Mouse (Mus musculus): ENCODE results near the gene Crb1. TPM values are rescaled to one million over a fixed set of nuclear protein-coding genes. Genes with fewer than 3 reads are reported as not detected.

Gene Crb1
- total RNA-seq, 2 experiments from 2014 or later = not detected

DNA sequence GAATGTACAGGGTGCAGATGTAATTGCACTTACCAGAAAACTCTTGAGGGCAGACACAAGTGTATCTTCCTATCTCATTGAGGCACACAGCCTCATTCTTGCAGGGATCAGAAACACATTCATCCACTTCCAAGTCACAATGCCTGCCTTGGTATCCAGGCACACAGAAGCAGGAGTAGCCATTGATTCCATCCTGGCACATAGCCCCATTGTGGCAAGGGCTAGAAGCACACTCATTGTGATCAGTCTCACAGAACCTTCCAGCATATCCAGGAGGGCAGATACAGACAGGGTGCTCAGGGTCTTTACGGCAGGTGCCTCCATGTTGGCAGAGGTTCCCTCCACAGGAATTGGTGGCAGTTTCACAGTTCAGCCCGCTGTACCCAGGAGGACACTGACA lies 39.9 kb downstream of the Crb1 start:
- no peak for ATAC-seq (replicated peaks; ENCODE audit: poor library complexity)

DNA sequence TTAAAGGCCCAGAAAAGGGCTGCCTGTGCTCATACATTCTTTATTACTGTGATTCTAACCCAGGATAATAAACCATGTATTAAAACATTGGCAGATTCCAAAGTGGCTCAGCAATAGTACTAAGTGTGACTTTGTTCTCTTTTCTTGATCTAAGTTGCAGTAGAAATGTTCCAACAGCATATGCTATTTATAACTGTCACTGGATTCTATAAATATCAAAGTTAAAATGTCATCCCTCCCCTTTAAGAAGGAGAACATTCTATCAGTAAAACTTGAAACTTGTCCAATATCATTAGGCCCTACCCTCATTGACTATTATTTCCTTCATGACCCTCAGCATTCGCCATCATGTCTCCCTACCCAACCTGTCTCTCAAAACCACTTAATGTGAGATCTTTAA lies 48.1 kb downstream of the Crb1 start:
- ATAC-seq (replicated peaks; ENCODE audit: poor library complexity) = no peak

DNA sequence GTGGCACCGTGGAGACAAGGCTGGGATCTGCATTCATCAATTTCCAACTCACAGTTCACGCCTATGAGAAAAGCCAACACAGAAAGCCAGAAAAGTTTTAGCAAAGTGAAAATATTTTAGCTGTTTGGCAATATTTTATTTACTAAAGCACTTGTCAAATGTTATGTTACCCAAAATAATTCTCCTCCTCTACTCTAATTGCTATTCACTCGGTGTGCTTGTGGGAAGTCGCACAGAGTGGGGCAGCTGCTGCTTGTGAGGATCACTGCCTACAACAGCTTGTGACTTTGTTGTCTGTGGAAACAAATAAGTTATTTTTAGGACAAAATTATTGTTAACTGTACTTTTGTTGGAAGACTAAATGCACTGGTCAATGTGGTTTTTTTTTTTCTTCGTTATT lies 48.6 kb downstream of the Crb1 start:
- no peak for ATAC-seq (replicated peaks; ENCODE audit: poor library complexity)

DNA sequence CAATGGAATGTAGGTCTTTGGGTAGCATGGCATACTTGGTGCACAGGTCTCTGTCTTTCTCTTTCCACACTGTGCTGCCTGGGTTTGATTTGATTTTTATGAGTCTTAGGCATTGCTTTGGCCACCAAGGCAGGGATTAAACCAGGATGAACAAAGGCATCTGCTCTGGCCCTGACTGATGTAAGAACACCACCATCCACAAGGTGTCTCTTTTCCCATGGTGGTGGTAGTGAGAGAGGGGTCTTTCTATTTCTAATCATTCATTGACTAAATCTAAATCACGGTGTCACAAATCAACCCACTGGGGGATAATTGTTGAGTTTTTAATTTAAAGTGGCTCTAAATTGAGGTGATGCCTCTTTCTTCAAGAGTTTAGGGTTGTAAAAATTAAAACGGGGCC lies 51.5 kb downstream of the Crb1 start:
- ATAC-seq (replicated peaks; ENCODE audit: poor library complexity) = no peak; the same call in 1 of the 2 replicates

DNA sequence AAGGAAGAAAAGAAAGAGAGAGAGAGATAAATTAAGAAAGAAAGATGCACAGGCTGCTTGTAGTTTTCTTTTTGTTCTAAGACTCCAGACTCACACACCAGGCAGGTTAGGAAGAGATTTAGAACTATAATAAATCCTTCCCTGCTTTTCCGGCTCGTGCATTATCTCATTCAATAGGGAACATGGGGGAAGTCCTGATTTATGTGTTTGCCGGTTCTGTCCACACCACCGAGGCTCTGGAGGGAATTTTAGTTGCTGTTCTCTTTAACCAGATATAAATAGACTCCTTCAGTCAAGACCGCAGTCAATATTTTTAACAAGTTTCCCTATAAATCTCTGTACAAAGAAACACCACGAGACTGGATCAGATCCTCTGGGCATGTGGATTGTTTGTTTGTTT lies 57.1 kb downstream of the Crb1 start:
- ATAC-seq (replicated peaks; ENCODE audit: poor library complexity) = no peak

DNA sequence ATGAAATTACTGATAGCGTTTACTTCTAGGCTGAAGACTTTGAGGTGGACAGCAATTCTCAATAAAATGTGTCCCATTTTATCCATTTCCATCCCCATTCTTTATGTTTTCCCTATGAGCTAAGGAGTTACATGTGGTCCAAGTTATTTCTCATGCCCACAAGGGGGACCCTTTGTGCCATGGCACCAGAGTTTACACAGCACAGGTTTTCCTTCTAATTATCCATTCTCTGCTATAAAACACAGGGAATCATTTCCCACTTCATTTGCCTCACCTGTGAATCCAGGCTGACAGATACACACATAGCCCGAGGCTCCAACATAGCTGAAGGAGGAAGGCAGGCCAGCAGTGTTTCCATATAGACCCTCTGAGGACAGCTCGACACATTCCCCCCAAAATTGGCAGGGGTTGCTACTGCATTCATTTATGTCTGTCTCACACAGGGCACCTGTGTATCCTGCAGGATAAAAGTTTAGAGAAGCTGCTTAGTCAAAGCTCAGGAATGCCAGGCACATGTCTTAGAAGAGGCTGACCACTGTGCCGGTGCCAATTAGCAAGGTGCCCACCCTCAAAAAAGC lies 62.5 kb downstream of the Crb1 start:
- 0 out of 2 replicates have a peak, but pooled peaks have one; percentile 23 for ATAC-seq (replicated peaks; ENCODE audit: poor library complexity)

DNA sequence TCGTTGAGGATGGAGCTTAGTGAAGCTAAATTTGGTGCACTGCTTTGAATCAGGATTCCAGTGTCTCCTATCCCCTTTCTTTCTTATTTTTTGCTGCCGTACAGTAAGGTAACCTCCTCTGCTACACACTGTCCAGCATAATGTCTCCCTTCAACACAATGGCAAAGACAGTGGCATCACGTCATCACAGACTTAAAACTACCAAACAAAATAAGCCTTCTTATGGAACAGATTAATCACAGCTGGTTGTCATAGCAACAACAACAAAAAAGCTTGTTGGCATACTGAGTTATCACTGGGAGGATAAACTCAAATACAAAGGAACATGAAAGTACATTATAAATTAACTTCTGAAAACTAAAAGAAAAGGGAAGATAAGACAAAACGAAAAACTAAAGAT lies 68.0 kb downstream of the Crb1 start:
- ATAC-seq (replicated peaks; ENCODE audit: poor library complexity) = no peak

DNA sequence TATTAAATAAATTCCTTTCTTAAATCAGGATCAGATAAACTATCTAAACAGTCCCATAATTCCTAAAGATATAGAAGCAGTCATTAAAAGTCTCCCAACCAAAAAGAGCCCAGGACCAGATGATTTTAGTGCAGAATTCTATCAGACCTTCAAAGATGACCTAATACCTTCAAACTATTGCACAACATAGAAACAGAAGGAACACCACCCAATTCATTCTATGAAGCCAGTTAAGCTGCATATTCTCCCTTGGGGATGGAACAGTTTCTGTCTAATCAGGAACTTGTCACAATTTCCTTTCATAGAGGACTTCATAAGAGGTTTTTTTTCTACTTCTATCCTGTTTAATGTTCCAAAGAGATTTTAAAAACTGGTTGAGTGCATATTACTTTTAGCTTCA lies 74.4 kb downstream of the Crb1 start:
- peak; percentile 54; the same call in 1 of the 2 replicates for ATAC-seq (replicated peaks; ENCODE audit: poor library complexity)

DNA sequence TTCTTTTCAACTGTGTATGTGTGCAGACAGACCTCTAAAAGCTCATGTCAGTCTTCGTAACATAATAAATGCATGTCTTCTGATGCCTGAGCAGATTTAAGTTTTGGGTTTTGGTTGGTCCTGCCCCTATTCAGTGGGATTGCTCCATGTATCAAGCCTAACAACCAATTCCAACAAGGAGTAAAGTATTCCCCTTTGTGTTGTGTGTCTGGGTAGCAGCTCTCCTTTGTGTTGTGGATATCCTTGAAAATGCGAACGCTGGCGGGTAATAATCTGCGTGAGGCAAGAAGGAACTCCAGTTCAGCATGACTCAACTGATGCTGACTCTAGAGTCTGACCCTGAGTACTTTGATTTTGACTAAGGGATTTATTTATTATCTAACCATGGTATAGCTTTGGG lies 75.1 kb downstream of the Crb1 start:
- ATAC-seq (replicated peaks; ENCODE audit: poor library complexity) = no peak

DNA sequence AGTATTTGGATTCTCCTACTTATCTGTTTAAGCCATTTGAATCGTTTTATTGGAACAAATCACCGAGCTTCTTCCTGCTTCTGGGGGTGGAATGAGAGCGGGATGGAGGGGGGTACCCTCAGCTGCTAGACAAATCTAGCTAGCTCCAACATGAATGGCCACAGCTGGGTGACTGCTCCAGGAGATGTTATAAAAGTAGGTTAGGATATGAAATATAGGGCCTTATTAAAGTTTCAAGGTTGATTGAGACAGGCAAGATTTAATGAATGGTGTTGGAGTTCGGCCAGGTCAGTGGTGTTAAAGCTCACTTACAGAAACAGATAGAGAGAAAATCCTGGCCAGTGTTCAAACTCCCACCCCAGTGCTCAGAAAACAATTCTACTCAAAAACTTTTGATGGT lies 84.9 kb downstream of the Crb1 start:
- ATAC-seq (replicated peaks; ENCODE audit: poor library complexity) = no peak

DNA sequence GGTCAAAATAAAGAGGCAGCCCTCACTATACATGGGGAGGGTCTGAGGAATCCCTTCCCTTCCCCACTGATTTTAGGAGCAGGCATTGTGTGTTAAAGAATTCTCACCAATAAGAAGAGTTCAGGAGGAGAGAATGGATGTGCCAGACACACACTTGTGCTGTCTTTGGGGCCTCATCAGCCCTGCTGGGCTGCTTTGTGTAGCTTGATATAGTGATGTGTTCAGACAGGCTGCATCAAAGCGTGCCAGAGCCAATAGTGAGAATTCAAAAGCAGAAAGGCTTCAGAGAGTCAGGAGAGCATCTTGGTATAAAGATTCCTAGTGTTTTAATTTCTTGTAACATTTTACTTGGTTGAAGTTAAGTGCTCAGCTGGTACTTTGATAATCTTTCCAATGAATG lies 85.3 kb downstream of the Crb1 start:
- no peak for ATAC-seq (replicated peaks; ENCODE audit: poor library complexity)

DNA sequence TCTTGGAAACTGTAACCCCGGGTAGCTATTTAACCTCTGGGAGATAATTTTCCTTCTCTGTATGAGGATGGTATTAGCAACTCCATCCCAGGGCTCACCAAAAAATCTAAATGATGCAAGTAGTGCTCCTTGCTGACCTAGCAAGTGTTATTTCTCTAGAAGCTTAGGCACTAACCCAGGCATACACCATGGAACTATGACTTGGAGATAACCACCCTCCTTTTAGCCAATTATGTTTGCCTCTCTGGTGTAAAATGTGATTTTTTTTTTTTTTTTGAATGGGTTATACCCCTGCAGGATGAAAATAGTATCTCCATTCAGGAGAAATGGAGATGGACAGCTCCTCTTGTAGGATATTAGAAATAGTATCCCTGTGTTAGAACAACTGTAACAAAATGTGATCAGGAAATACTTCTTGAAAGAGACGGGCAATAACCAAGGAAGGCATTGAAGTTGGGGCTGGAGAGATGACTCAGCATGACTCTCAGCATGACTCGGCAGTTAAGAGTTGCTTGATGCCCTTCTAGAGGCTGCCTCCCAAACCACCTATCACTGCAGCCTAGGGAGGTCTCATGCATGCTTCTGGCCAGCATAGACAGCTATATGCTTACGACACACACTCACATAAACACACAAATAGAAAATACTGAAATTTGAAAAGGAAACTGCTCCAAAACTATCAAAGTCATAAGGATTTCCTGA lies 100.1 kb downstream of the Crb1 start:
- peak; percentile 46 for ATAC-seq (replicated peaks; ENCODE audit: poor library complexity)

DNA sequence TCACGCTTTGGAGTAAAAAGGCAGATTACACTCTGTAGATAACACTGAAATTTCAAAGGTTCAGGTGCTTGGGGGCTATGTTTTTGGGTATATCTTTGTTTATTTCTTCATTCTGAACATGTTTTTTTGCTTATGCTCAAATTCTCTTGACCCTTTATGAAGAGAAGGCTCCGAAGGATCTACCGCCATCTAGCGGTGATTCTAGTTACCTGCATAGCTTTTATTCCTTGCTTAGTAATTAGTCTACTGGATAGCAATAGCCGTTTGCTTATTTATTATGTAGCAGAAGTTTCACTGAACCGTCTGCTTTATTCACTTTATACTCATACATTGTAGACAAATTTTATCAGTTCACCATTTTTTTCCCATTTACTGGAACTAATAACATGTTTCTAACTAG lies 109.1 kb downstream of the Crb1 start:
- ATAC-seq (replicated peaks; ENCODE audit: poor library complexity) = peak; percentile 95

DNA sequence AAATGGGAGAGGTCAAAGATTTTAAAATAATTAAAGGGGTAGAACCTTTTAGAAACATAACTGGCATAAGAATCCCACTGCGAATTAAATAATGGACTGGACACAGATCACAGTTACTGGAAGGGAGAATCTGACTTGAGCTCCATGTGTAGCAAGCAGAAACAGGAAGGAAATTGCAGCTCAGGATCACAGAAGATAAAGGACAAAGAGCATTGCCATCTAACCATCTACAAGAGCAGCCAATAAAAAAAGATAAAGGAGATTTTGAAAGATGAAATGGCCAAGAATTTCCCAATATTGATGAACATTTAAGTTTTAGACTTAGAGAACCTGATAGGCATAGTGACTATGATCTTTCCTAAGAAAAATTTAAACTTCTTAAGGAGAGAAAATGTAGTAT lies 112.7 kb downstream of the Crb1 start:
- ATAC-seq (replicated peaks; ENCODE audit: poor library complexity) = peak; percentile 33

DNA sequence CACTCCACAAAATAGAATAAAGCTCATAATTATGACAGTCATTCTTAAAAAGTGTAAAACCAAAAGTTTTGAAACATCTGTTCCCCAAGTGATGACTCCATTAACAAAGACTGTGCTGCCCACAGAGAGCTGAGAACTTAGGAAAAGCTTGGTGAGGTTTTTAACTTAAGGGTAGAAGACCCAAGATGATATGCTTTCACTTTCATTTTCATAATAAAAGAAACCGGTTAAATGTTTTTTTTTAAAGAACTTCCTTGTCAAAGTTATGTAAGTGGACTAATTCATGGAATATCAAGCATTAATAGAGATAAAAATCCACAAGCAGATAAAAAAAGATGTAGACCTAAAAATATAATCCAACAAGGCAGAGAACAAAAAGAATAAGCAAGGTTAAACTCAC lies 113.7 kb downstream of the Crb1 start:
- peak; percentile 47; the same call in 1 of the 2 replicates for ATAC-seq (replicated peaks; ENCODE audit: poor library complexity)

DNA sequence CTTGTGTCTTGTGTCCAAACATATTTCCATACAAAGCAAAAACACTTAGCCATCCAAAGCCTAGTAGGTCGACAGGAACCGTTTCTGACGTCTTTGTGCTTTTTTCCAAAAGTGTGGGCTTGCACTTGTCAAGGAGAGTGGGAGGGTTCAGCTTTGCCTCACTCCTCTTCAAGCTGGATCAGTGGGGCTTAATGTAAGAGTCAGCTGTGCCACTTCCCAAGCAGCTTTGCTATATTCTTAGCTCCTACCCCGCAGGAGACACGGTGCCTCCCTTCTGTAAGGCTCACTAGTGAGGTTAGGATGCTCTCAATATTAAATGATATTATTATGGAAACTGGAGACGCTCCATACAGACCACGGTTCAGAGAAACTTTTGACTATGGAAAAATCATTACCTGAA lies 121.3 kb downstream of the Crb1 start:
- ATAC-seq (replicated peaks; ENCODE audit: poor library complexity) = no peak

DNA sequence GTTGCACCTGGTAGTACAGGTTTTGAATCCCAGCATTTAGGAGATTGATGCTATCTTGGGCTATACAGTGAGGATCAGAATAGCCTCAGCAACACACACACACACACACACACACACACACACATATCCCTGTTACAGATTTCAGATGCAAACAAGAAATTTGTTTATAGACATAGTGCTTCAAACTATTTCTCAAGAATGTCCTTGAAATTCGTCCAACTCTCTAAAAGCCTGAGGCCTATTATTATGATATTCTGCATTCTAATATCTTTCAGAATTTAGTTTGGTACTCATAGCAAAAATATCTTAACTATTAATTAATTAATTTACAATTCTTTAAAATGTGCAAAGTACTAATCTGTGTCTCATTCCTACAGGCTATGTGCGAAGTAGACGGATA lies 124.9 kb downstream of the Crb1 start:
- no peak for ATAC-seq (replicated peaks; ENCODE audit: poor library complexity)

DNA sequence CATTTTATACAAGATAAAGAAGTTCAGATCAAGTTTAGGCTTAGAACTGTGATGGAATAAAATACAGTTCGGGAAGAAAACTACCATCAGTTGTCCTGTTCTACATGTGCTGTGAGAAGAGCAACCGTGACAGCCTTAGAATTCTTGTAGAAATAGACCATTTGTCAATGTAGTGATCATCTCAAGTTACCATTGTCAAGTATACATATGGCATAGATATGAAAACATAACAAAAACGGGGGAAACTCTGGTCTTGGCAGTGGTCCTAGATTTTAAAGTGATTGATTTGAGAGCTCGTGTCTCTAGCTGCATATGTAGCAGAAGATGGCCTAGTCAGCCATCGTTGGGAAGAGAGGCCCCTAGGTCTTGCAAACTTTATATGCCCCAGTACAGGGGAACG lies 127.7 kb downstream of the Crb1 start:
- ATAC-seq (replicated peaks; ENCODE audit: poor library complexity) = no peak

DNA sequence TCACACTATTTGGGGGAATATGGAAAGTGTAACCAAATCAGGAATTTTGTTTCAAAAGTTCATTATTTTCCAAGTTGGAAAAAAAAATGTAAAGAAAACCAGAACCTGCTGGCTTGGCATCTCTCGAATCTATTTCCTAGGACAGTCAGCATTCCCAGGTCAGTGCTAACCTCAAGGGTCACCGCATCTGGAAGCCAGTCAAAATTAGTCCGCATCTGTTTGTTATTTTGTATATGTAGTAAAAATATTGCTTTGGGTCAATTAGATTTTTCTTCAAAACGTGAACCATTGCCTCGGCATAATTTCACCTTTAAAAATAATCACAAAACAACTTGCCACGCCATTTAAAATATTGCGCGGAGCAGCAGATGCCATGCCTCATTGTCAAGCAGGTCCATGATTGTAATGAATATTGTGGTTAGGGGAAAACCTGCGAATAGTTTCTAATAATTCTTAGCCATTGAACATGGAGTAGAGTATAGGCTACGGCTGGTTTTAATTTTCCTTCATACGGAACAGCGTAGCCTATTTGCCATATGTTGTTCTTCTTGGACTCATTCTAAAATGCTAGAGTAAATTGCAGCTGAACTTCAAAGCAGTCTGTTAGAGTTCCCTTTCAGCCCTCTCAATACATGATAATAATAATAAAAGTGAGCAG lies 130.0 kb downstream of the Crb1 start:
- ATAC-seq (replicated peaks; ENCODE audit: poor library complexity) = no peak

DNA sequence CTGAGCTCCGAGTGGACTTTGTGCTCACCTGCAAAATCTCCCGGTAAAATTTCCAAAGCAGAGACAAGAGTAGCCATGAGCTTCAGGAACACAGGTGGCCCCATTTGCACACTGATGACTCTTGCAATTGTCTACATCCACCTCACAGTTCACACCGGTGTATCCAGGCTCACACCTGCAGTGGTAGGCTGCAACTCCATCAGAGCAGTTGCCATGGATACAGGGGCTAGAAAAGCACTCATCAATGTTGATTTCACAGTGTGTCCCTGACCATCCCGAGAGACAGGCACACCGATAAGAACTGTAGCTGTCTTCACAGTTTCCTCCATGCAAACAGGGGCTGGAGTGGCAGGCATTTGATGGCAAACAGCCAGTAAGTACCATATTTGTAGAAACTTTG lies 140.1 kb downstream of the Crb1 start:
- no peak for ATAC-seq (replicated peaks; ENCODE audit: poor library complexity)

DNA sequence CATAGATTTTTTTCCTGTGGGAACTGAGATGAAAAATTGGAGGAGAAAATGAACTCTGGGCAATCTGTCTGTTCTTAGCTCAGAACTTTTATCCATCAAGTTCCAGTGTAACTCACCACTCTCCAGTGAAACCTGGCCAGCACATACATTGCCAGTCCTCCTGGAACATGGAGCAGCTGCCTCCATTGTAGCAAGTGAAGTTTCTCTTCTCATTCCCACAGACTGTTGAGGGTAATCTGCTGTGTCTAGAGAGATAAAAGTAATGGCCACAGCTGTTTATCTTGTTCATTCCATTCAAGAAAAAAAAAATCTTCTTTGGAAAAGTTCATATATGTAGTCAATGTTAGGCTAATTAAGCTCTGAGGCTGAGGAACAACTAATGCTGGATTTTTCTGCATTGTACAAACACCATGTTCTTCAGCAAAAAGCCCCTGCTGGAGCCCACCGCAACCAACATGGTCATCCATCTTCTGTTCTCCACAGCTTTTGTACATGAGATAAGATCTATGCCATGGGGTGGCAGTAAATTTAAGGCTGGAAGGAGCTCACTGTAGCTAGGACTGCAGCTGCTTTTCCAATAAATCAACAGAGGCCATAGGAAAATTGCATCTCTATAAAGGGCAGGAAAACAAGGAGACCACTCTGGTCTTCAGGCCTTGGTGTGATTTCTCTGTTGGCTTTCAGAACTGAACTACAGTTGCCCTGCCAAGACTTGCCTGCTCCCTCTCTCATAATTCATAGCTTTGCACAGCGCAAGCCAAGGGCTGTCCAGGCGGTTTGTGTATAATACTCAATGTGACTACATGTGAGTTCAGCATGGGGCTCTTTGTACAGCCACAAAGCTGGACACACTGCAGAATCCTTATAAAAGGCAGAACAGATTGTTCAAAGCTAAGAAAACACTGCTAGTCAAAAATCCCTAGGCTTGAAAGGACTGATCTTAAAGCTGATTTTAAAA lies 142.0 kb downstream of the Crb1 start:
- no peak for ATAC-seq (replicated peaks; ENCODE audit: poor library complexity)

Measured in megakaryocyte progenitor cell, adult 5-6 weeks (primary cell).